Mouse (Mus musculus) forebrain, postnatal 0 days (tissue): ENCODE results near the gene Parp2. TPM values are rescaled to one million over a fixed set of nuclear protein-coding genes. Genes with fewer than 3 reads are reported as not detected.
"Not testable (repeated sequence)": the region's sequence is repeated elsewhere in the genome, so short reads cannot be mapped to it uniquely, and the experiment has no call there.

ENCODE experiments used
- ATAC-seq: fragments of 200-750 bp; cut with Nextera tagmentation; 2 replicates; pipeline ENCODE4 v1.8.0; 2017; ENCODE audit warnings: mild to moderate bottlenecking, moderate library complexity
- DNase-seq: peaks from one replicate; pipeline ENCODE4 v3.0.0-alpha.2; 2015
- H3K27ac ChIP-seq: fragments of 300-500 bp; sonication (generic); 2 replicates; pipeline ENCODE4 v1.5.1; 2014; ENCODE audit warnings: low read depth, mild to moderate bottlenecking, antibody characterized with exemption, low read length, moderate library complexity, mixed read lengths
- H3K27me3 ChIP-seq: fragments of 300-500 bp; sonication (generic); 2 replicates; pipeline ENCODE4 v1.6.1; 2014; ENCODE audit warnings: mild to moderate bottlenecking, low read length, mixed read lengths; ENCODE audit not compliant: insufficient read depth
- H3K36me3 ChIP-seq: fragments of 300-500 bp; sonication (generic); 2 replicates; pipeline ENCODE4 v1.6.1; 2014; ENCODE audit warnings: mild to moderate bottlenecking, moderate library complexity; ENCODE audit not compliant: insufficient read depth
- H3K4me1 ChIP-seq: fragments of 300-500 bp; sonication (generic); 2 replicates; pipeline ENCODE4 v1.6.1; 2014; ENCODE audit warnings: antibody characterized with exemption; ENCODE audit not compliant: insufficient read depth
- H3K4me2 ChIP-seq: fragments of 300-500 bp; sonication (generic); 2 replicates; pipeline ENCODE4 v1.6.1; 2014; ENCODE audit warnings: low read depth, mild to moderate bottlenecking, moderate library complexity
- H3K4me3 ChIP-seq: fragments of 300-500 bp; sonication (generic); 2 replicates; pipeline ENCODE4 v1.5.1; 2014; ENCODE audit warnings: low read depth, low read length, mixed read lengths
- H3K9ac ChIP-seq: fragments of 300-500 bp; sonication (generic); 2 replicates; pipeline ENCODE4 v1.6.1; 2014; ENCODE audit warnings: mild to moderate bottlenecking
- H3K9me3 ChIP-seq: fragments of 300-500 bp; sonication (generic); 2 replicates; pipeline ENCODE4 v1.6.1; 2016; ENCODE audit warnings: low read length
- CTCF ChIP-seq: sonication (generic); IDR thresholded peaks from 2 replicates; pipeline ENCODE4 v1.5.1; 2016; ENCODE audit warnings: antibody characterized with exemption, control low read depth, low read depth
- WGBS: fragments of 180-500 bp; shearing (Covaris S2); extraction: QIAGEN DNeasy Blood & Tissue Kit; methylation state at CpG from one replicate; pipeline ENCODE4 v1.1.7; 2014; 5-methylcytosine and 5-hydroxymethylcytosine counted together
- polyA plus RNA-seq: library from polyadenylated mRNA; unstranded; fragments of >200 nt; fragmentation: Nextera tagmentation; extraction: Ambion mirVana; gene quantifications from 2 replicates; pipeline ENCODE4 v1.2.1, GENCODE M21; 2015
- total RNA-seq: library from RNA; depleted of rRNA; stranded (reverse); fragments of >200 nt; gene quantifications from 2 replicates; pipeline ENCODE4 v1.2.3, GENCODE M21; 2014

Parp2 gene
- total and polyA plus RNA-seq, 2 experiments from 2014 or later: 34.4 to 35.7 TPM

DNA sequence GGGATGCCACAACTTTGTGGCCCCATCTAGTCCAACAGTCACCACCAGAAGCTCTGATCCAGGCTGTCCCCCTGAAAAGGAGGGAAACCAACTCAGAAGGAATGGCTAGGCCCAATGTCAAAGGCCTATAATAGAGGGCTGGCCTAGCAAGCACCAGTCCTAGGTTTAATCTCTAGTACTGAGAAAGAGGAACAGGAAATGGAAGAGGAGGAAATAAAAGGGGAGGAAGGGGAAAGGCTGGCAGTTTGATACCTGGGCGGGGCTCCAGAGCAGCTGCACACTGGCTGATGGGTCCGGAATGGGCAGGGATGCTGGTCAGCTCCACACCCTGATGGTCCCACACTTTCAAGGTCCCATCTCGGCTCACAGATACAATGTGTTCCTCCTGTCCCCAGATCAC lies 22.2 kb downstream of the Parp2 start:
- no peak overlapping the region for H3K4me3 ChIP-seq
- DNase-seq (no peak), ATAC-seq (no peak)
- no peaks in the 10 kb centered on the region for H3K4me1 ChIP-seq
- H3K27ac ChIP-seq: no peak overlapping the region
- H3K36me3 ChIP-seq: no peaks in the 10 kb centered on the region
- no peak overlapping the region for H3K4me2 ChIP-seq
- 80% methylated on average over 3 of the region's 3 CpGs for WGBS
- H3K9me3 ChIP-seq: no peaks in the 10 kb centered on the region
- TF ChIP-seq CTCF: no peak
- H3K9ac ChIP-seq: no peak overlapping the region
- no peaks in the 10 kb centered on the region for H3K27me3 ChIP-seq

DNA sequence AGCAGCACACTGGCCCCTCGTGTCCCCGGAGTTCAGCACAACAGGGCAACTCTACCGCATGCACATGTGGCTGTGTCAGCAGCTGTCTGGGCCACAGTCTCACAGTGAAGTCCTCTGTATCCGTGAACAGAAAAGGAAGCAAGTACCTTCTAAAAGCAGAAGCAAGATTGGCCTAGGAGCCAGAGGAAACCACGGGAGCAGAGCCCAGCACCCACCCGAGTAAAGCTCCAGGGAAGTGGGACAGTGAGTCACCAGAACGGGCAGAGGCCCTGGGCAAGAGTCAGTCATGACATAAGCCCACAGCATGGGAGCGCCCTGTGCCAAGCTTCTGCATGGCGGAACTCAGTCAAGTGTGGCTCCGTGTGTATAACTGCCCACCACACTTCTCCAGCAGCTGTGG lies 26.3 kb downstream of the Parp2 start:
- H3K27me3 ChIP-seq: no peaks in the 10 kb centered on the region
- H3K4me2 ChIP-seq: no peak overlapping the region
- ATAC-seq: no peak
- no peaks in the 10 kb centered on the region for H3K36me3 ChIP-seq
- WGBS: 81% methylated on average over 10 of the region's 10 CpGs
- no peak overlapping the region for H3K4me3 ChIP-seq
- no peak overlapping the region for H3K27ac ChIP-seq
- H3K9ac ChIP-seq: no peak overlapping the region
- DNase-seq: no peak
- TF ChIP-seq CTCF: no peak
- H3K9me3 ChIP-seq: no peaks in the 10 kb centered on the region
- no peaks in the 10 kb centered on the region for H3K4me1 ChIP-seq

DNA sequence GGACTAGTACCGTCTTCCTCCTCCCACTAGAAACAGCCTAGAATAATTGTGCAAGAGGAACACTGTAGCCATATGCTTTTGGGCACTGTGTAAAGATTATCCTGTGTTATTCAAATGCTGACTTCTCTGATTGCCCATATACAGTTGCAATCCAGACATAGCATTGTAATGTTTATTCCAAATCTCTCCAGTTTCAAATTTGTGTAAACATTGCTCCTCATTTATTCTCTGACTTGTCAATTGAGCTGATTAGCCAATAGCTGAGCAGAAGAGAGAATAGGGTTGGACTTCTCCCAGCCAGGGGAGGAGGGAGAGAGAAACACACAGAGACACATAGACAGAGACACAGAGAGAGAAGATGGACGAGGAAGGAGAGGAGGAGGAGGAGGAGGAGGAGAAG lies 26.8 kb downstream of the Parp2 start:
- Histone ChIP-seq H3K36me3 (no peaks in the 10 kb centered on the region), H3K9ac (no peak overlapping the region), H3K4me2 (no peak overlapping the region), H3K9me3 (no peaks in the 10 kb centered on the region), H3K27ac (no peak overlapping the region), H3K4me3 (no peak overlapping the region), H3K4me1 (no peaks in the 10 kb centered on the region), H3K27me3 (no peaks in the 10 kb centered on the region)
- ATAC-seq (no peak), DNase-seq (no peak)
- 55% methylated on average over 2 of the region's 2 CpGs for WGBS
- TF ChIP-seq CTCF: no peak

DNA sequence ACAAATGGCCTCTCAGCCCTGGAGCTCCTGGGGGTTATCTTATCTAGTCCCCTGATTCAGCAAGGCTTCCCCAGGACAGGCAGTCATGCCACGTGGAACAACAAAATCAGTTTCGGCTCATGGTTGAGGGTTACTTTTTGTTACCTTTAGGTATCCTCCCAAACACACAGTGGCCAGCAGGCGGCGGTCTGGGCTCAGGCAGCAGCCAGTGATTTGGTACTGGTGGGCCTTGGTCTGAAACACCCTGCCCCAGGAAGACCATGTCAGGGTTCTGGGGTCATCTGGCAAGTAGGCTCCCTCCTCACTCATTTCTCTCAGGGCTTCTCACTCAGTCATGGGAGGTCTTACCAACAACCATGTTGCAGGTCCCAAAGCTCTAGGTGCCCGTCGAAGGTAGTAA lies 29.6 kb downstream of the Parp2 start:
- Histone ChIP-seq H3K4me3 (no peak overlapping the region), H3K27ac (no peak overlapping the region), H3K27me3 (no peaks in the 10 kb centered on the region), H3K36me3 (no peaks in the 10 kb centered on the region), H3K9me3 (no peaks in the 10 kb centered on the region), H3K4me2 (no peak overlapping the region), H3K9ac (no peak overlapping the region), H3K4me1 (no peaks in the 10 kb centered on the region)
- DNase-seq (no peak), ATAC-seq (no peak)
- 69% methylated on average over 6 of the region's 6 CpGs for WGBS
- peak; percentile 43; the same call in 1 of the 2 replicates for TF ChIP-seq CTCF

DNA sequence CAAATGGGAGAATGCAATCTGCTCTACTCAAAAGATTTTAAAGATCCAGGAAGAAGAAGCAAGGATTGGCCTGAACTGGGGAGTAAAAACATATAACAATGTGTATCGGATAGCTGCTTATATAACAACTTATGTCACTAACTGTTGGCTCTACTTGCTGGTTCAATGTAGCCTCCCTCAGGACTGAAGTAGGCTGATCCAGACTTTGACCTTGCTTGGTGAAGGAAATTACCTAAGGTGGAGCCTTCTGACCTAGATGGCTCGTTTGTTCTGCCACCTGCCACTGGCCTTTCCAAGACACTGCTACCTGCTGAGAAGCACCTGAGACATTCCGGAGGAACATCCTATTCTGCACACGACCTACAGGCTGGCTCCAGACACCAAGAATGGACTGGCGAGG lies 48.1 kb downstream of the Parp2 start:
- Histone ChIP-seq H3K9ac (no peak overlapping the region), H3K9me3 (no peaks in the 10 kb centered on the region), H3K27ac (no peak overlapping the region), H3K36me3 (no peaks in the 10 kb centered on the region), H3K27me3 (no peaks in the 10 kb centered on the region), H3K4me3 (no peak overlapping the region), H3K4me2 (no peak overlapping the region), H3K4me1 (no peaks in the 10 kb centered on the region)
- DNase-seq (no peak), ATAC-seq (no peak)
- 86% methylated on average over 5 of the region's 5 CpGs for WGBS
- TF ChIP-seq CTCF: no peak

DNA sequence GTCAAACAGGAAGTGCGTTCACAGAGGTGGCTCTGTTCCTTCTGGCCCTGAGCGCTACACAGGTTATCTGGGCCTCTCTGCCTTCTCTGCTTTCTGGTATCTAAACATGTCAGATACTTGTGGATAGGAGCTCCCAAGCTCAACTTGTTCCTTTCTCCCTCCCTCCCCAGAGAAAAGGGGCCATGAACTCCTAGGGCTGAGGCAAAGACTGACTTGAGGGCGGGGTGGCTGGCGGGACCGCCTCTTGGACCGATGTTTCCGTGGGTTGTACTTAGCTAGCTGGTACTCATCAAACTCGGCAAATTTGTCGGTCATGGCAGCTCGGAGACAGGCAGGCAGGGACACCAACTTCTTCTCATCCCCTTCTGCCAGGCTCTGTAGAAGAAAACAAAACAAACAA lies 55.0 kb downstream of the Parp2 start:
- no peak overlapping the region for H3K9ac ChIP-seq
- H3K4me3 ChIP-seq: no peak overlapping the region
- no peak for DNase-seq
- no peaks in the 10 kb centered on the region for H3K4me1 ChIP-seq
- no peak overlapping the region for H3K4me2 ChIP-seq
- no peak overlapping the region for H3K27ac ChIP-seq
- 92% methylated on average over 10 of the region's 10 CpGs for WGBS
- no peaks in the 10 kb centered on the region for H3K9me3 ChIP-seq
- no peak for TF ChIP-seq CTCF
- H3K36me3 ChIP-seq: no peaks in the 10 kb centered on the region
- no peaks in the 10 kb centered on the region for H3K27me3 ChIP-seq
- no peak for ATAC-seq

DNA sequence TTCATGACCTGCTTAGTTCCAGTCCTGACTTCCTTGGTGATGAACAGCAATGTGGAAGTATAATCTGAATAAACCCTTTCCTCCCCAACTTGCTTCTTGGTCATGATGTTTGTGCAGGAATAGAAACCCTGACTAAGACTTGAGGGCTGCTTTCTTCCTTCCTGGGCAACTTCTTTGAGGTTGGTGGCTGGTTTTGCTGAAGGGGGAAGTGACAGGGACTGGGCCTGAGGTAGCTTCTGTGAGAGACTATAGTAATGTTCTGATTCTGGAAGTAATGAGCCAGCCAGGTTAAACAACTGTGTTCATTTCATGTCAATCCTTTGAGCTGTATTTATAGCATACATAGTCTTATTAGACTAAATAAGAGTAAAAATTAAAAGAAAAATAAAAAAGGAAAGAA lies 57.4 kb downstream of the Parp2 start:
- not testable (repeated sequence) for H3K27me3 ChIP-seq, H3K9me3 ChIP-seq, H3K36me3 ChIP-seq, H3K9ac ChIP-seq, H3K27ac ChIP-seq, ATAC-seq, H3K4me2 ChIP-seq, H3K4me1 ChIP-seq, DNase-seq, H3K4me3 ChIP-seq

DNA sequence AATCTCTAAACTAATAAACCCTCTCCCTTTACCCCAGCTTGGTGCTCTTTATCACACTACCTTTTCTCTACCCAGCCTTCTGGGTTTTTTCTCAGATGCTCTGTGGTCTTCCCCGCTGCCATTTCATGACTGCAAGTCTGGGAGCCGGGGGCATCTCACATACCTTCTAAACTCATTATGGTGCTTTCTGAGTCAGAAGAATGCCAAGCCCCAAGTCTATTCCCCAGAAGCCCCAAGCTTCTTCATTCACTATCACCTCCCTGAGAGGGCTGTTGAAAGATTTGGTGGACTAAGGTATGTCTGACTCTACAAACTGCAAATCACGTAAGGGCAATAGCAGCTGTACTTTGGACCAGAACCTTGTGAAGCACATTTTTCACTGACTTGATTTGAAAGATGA lies 59.3 kb downstream of the Parp2 start:
- Histone ChIP-seq H3K36me3 (no peaks in the 10 kb centered on the region), H3K4me2 (no peak overlapping the region), H3K9me3 (no peaks in the 10 kb centered on the region), H3K9ac (no peak overlapping the region), H3K27me3 (no peaks in the 10 kb centered on the region), H3K4me1 (0 out of 2 replicates have a peak, but pooled peaks cover 5% of the 10 kb centered on the region), H3K27ac (no peak overlapping the region), H3K4me3 (no peak overlapping the region)
- ATAC-seq (no peak), DNase-seq (no peak)
- no peak for TF ChIP-seq CTCF
- WGBS: 96% methylated on average over 3 of the region's 3 CpGs
